Mouse (Mus musculus) layer of hippocampus, adult 18-20 months (tissue): ENCODE measurements at regions not wholly inside any gene's neighbourhood (a gene's known extent, or its start where the extent isn't known, plus 50 kb on each side); places are given as distances from the start of the nearest gene placed in this dataset.
"Not testable (repeated sequence)": the region's sequence is repeated elsewhere in the genome, so short reads cannot be mapped to it uniquely, and the experiment has no call there.

Source experiments
- DNase-seq, 2 experiments: peaks; one replicate each; pipeline ENCODE4 v3.0.0; 2022; ENCODE audit warnings: low spot score in 2 of 2

DNA sequence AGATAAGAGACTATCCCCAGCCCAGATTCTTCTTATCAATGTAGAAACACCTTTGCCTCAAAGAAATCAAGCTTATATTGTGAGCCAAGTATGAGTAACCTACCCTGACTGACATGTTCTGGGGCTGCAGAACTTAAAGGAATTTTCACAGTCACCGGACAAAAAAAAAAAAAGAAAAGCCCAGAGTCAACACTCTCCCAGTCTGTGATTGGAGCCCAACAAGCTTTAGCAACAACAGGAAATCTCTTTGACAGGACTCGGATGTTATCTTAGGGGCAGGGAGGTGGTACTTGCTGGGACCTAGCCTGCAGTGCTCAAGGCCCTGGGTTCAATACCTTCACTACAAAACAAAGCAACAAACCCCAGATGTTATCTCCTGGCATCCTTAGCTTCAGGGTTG lies 114.2 kb downstream of the Nectin1 start:
- no peak for DNase-seq

- DNase-seq = no peak
Observed at GRCm38 (mm10) chr9:43858761-43859160, 115.0 kb downstream of the Nectin1 start.

- no peak for DNase-seq
Observed at GRCm38 (mm10) chr9:43860264-43860663, 116.5 kb downstream of the Nectin1 start.

DNA sequence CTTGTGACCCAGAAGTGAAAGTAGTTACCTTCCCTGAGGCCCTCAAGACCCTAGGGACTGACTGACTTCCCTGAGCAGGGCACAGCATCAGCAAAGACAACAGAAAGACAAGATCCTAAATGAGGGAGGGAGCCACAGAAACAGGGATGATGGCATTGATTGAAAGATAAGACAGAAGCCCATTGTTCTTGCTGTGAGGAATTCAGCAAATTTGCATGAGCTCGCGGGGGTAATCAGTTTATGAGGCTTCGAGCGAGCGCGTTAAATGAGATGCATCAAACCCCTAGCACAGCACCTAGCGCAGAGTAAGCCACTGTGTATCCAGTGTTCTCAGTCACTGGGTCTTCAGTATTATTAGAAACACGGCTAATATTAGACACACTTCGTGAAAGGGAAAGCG lies 117.6 kb downstream of the Nectin1 start:
- DNase-seq = no peak

- DNase-seq = not testable (repeated sequence)
Observed at GRCm38 (mm10) chr9:43862034-43862433, 118.2 kb downstream of the Nectin1 start.

GRCm38 (mm10) chr9:43863609-43864397 lies 120.0 kb downstream of the Nectin1 start:
- peak in 1 of 2 experiments; percentile 46 for DNase-seq

DNA sequence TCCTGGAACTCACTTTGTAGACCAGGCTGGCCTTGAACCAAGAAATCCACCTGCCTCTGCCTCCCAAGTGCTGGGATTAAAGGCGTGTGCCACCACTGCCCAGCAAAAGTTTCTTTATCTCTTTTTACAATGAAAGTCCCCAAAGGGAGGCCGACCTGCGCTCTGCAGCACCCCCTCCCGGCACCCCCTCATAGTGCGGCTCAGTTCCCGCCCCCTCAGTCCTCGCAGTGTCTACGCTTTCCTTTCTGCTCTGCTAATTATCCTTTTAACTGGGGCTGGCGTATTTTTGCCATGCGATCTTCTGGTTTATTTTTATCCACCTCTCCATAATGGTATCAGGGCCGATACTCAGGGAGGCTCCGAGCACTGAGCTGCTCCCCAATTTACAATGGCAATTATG lies 123.0 kb downstream of the Nectin1 start:
- DNase-seq = peak in 1 of 2 experiments; percentile 18

DNA sequence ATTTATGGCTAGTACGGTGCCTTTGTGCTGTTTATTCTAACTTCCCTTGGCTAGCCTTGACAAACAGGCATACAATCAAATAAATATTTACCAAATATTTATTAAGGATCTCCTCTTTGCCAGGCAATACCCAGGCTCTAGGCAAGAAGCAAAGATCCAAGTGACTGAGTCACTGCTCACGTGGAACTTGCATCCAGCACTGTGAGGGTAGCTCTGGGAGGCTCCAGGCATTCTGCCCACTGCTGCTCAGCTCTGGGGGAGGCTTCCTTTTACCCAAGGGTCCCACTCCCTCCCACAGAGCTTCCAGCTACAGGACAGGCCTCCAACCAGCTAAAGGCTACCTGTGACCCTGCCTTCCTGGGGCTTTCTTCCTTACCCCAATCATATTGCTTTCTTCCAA lies 130.1 kb downstream of the Nectin1 start:
- DNase-seq = no peak

DNA sequence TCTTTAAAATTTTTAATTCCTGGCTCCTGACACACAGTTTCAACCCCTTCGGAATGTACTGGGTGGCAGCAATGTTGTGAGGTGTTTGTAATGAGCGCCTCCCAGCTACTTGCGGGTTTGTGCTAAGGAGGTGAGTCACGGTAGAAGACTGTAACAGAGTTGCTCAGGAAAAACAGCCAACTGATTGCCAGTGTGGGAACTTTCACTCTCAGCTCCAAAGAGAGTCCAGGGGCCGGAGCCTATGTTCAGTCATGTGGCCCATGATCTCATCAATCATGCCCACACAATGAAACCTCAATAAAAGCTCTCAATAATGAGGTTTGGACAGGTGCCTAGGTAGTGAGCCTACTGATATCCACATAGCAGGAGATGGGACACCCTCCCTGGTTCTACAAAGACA lies 130.5 kb downstream of the Nectin1 start:
- DNase-seq = no peak

DNA sequence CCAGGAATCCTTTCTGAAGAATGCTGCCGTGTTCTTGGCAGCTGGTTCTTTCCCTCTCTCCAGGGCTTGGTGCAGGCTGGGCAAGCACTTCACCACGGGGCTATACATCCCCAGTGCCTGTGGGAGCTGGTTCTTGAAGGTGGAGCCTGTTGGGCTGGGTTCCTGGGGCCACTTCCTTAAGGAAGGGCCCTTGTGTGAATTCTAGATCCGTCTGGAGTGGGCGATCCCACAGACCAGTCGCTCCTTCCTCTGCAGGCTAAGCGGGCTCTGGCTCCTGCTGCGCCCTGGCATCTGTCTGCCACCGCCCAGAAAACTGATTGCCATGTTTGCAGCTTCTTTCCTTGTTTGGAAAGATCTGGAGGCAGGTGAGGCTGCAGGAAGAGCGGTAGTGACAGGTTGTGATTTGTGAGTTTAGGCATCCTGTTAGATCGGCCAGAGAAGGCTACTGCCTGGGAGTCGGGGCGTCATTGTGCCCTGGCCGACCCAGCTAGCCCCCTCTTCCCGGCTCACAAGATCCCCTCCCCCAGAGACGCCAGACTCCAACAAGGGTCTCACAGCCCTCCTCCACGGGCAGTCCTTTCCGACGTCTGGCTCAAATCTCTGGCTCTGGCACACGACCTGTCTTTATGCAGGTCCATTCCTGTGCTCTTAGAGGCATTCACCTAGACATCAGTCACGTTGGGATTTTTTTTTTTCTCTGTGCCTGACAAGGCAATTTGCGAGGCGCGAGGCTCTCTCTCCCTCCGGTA lies 135.6 kb downstream of the Nectin1 start:
- DNase-seq = no peak

- DNase-seq = peak; percentile 82 to 89
Observed at GRCm38 (mm10) chr9:43879969-43880396, 136.2 kb downstream of the Nectin1 start.

DNA sequence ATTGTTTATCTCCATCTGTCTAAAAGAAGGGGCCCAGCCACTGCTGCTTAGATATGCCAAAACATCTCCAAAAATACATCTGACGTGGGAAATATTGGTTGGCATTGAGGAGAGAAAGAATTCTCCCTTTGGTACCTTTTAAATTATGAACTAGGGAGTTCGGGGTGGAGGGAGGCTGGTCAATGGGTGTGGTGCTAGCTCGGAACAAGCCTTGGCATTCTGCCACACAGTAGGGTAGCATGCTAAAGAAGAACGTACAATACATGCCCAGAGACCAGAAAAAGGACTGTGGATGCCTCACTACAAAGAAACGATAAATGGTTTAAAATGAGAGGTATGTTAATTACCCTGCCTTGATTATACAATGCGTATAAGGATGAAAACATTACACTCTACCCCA lies 149.3 kb downstream of the Nectin1 start:
- no peak for DNase-seq

GRCm38 (mm10) chr9:43899239-43899638 lies 143.9 kb upstream of the Thy1 start:
- no peak for DNase-seq

DNA sequence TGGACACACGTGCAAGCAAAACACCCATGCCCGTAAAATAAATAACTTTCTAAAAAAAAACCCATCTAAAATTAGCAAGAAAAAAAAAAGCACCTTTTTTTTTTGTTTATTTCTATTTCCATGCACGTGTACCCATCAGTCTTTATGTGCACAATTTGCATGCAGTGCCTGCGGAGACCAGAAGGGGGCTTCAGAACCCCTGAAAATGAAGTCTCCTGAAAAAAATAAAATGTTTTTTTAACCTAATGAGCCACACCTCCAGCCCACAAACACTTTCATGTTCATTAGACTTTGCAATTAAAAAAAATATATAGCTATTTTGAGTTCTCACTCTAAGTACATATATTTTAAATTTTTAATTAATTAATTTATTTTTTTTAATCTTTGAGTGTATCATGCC lies 134.9 kb upstream of the Thy1 start:
- DNase-seq = no peak

GRCm38 (mm10) chr9:43915015-43915414 lies 128.2 kb upstream of the Thy1 start:
- DNase-seq = no peak

DNA sequence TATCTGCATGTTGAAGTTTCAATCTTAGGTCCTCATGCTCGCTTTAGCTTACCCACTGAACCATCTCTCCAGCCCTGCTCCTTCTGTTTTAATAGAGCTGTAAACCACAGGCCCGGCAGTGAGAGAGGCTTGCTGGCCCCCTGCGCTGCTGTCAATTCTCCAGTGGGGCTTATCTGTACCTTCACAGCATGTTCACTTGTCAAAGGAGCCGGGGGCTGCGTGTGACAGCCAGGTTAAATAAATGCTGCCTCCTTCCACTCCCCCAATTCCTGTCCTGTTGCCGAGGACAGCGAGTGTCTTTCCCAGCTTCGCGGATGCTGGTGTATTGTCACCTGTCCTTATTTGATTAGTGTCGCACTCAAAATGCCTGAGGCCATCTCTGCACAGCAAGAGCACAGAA lies 125.7 kb upstream of the Thy1 start:
- DNase-seq = no peak

DNA sequence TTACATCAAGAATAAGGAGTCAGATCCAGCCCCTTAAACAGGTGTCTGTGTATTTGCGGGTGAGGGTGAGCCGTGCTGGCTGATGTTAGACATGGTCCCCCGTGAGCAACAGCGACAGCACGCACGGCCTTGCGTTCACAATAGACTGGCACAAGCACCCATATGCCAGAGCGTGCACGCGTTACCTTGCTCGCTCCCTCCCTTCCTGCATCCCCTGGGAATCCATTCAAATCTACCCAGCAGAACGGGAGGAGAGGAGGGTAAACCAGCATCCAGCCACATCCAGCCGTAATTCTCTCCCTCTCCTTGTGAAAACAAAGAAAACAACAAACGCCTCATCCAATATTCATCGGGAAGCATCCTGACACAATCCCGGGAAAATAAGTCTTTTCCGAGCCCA lies 124.2 kb upstream of the Thy1 start:
- DNase-seq = no peak

GRCm38 (mm10) chr9:43920053-43920754 lies 123.0 kb upstream of the Thy1 start:
- peak; percentile 64 to 81 for DNase-seq

DNA sequence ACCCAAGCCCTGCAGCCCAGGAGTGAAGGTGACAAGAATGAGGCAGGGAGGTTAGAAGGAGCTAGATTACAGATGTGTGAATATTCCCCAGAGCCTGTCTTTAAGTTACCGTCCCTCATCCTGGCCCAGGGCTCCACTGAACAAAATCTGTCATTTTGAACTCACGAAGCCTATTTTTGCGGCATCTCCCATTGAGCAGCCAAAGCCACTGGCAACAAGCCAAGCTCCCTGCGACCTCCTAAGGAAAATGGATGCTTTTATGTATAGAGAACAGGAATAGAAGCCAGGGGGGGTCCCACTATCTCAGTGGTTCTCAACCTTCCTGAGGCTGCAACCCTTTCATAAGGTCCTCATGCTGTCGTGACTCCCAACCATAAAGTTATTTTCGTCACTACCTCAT lies 121.0 kb upstream of the Thy1 start:
- no peak for DNase-seq

GRCm38 (mm10) chr9:43923088-43923487 lies 120.1 kb upstream of the Thy1 start:
- no peak for DNase-seq

DNA sequence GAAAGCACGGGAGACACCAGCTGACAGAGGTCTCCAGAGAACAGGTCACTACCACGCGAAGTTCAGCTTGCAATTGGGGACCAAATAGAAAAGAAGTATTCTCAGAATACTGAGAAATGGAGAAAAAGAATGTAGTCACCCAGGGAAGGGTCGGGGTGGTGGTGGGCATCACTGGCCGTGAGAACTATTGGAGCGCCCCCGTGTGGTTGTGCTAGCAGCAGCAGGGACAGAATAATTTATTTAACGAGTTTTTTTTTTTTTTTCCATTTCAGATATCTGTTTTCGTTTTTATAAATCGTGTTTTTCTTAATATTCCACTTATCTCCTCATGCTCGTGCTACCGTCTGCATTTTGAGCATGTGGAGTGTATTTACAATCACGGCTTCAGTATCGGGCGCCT lies 118.4 kb upstream of the Thy1 start:
- DNase-seq = no peak
